Mouse (Mus musculus) ES-E14 (cell line): ENCODE data around the gene Magi2.

Source experiments
- CHD2 ChIP-seq: IDR thresholded peaks from 2 replicates; pipeline ENCODE4 v1.6.1; 2014; ENCODE audit warnings: mild to moderate bottlenecking, low read depth, low read length, inconsistent platforms
- HCFC1 ChIP-seq: IDR thresholded peaks from 2 replicates; pipeline ENCODE4 v1.6.1; 2012; ENCODE audit warnings: low read length, inconsistent platforms, borderline replicate concordance; ENCODE audit not compliant: insufficient read depth
- MAFK ChIP-seq: IDR thresholded peaks from 2 replicates; pipeline ENCODE4 v1.6.1; 2014; ENCODE audit warnings: mild to moderate bottlenecking, low read depth, low read length, inconsistent platforms; ENCODE audit not compliant: insufficient read depth
- ZC3H11A ChIP-seq: IDR thresholded peaks from 2 replicates; pipeline ENCODE4 v1.6.1; 2012; ENCODE audit warnings: low read depth, mild to moderate bottlenecking, inconsistent platforms, low read length, borderline replicate concordance
- ZNF384 ChIP-seq: IDR thresholded peaks from 2 replicates; pipeline ENCODE4 v1.6.1; 2012; ENCODE audit warnings: low read depth, low read length, inconsistent platforms

- TF ChIP-seq ZC3H11A, result no peak
- TF ChIP-seq ZNF384, result no peak
- no peak for TF ChIP-seq CHD2
- no peak for TF ChIP-seq MAFK
- no peak for TF ChIP-seq HCFC1
These were observed 1454.1 kb downstream of the Magi2 start for GRCm38 (mm10) chr5:20680833-20681530.
